Mouse (Mus musculus) adrenal gland, postnatal 4 days (tissue): Measurements from ENCODE around the gene Tanc1. TPM values are rescaled to one million over a fixed set of nuclear protein-coding genes. Genes with fewer than 3 reads are reported as not detected.
A peak's percentile ranks its signal among the peaks of the same experiment; 100 is the strongest.

Experiments
- DNase-seq, 2 experiments: peaks; one replicate each; pipeline ENCODE4 v3.0.0; 2021 to 2022; ENCODE audit warnings: low spot score in 2 of 2, mixed read lengths in 2 of 2
- total RNA-seq, 2 experiments: library from RNA; stranded (reverse); gene quantifications; 2 replicates each; pipeline ENCODE4 v1.2.3; 2021

Tanc1 gene
- total RNA-seq, 2 experiments from 2014 or later = 19.9 to 30.8 TPM

GRCm38 (mm10) chr2:59648444-59648843 lies 36.6 kb downstream of the Tanc1 start:
- no peak for DNase-seq

- DNase-seq = no peak
These were observed 40.0 kb downstream of the Tanc1 start for GRCm38 (mm10) chr2:59651801-59652200.

DNA sequence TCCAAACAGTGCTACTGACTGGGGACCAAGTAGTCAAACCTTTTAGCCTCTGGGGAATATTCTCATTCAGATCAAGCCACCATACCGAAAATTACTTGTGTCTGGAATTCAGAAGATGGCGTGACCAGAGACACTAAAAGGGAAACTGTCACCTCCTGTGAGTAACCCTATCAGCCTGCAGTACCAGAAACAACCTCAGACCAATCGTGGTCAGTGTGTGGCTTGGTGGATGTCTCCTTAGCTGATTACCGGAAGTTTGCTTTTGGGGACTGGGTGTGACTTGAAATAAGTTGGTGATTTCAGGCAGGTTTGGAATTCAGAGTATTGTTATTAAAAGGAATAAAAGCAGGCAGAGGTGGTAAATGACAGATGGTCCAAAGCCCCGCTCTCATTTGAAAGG lies 40.9 kb downstream of the Tanc1 start:
- DNase-seq = no peak

DNA sequence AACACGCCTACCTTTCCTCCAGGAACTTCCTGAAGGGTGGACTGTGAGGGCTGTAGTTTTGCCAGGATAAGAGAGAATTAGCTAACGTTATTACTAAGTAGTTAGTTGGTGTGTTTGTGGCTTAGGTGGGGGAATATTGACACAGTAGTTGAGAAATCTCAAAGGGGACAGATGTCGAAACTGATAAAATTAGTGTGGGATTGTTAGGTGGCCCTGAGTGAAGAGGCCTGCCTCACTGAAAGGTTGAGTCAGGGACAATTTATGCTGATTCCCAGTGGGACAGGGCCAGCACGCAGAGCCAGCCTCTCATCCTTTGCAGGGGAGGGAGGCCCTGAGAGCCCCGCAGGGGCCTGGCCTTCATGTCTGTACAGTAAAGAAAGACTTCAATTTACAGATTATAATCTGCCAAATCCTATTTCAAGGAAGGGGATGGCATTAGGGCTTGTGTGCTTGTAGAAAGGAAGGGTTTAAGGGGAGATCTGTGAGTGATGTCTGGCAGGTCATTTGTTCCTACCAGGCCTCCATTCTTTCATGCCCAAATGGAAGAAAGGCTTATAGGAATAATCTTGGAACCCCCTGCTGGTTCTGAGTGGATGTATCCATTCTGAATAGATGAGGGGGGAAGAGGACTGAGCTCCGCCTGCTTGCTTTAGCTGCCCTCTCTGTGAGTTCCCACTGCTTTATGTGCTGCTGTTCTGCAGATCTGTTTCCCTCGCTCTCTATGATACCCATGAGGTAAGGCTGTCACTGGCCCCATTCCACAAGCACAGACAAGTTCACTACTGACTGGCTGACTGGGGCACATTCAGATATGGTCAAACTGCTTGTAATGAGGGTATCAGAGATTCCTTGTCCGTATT lies 41.7 kb downstream of the Tanc1 start:
- DNase-seq = no peak

GRCm38 (mm10) chr2:59655471-59655870 lies 43.6 kb downstream of the Tanc1 start:
- no peak for DNase-seq

GRCm38 (mm10) chr2:59656680-59657079 lies 44.8 kb downstream of the Tanc1 start:
- DNase-seq = no peak

- no peak for DNase-seq
These were observed 47.8 kb downstream of the Tanc1 start for GRCm38 (mm10) chr2:59659686-59660085.

GRCm38 (mm10) chr2:59660891-59661805 lies 49.3 kb downstream of the Tanc1 start:
- DNase-seq = no peak

GRCm38 (mm10) chr2:59664803-59665567 lies 53.1 kb downstream of the Tanc1 start:
- DNase-seq = no peak

DNA sequence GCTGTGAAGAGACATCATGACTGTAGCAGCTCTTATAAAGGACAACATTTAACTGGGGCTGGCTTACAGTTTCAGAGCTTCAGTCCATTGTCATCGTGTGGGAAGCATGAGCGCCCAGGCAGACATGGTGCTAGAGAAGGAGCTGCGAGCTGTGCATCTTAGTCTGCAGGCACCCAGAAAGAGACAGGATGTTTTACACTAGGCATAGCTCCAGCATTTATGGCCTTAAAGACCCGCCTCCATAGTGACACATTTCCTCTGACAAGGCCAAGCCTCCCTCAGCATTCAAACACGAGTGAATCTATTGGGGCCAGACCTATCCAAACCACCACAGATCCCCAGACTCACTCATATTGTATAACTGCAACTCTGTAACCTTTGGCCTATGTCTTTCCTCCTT lies 54.7 kb downstream of the Tanc1 start:
- DNase-seq = no peak

DNA sequence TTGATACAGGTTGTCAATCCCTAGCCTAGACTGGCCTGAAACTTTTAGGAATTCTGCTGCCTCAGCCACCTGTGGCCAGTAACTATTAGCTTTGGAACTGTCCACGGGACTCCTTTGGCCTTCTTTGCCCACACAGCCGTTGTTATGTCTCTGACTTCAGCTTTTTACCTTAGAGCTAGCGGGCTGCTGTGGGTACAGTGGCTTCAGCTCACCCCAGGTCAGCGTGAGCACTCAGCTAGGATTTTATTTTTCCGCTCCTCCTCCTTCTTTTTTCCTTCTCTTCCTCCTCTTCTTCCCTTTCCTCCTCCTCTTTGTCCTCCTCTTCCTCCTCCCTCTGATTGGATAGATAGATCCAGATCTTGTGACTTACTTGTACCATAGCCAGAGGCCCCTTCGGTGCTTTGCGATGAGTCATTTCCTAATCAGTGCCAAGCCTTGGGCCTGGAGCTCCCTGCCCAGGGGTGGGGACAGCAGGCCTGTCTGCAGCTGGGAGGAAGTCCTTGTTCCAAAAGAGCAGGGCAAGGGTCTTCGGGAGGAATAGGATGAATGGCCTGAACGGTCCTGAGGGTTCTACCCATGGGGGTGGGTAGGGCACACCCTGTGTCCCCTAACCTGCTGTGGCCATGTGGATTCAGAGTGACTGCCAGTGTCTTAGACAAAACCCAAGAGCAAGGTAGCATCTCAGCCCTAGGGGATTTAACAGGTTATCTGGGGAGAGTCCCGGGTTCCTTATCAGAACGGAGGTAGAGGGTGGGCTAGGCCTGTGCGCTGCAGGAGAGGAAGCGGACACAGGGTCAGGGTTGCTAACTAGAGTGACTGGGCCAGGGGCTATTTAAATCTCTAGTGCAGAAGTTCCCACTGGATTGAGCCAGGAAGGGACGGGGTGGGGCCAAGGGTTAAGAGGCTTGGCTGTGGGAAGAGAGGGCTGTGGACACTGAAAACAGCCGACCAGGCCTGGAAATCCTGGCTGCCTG lies 58.5 kb downstream of the Tanc1 start:
- peak in 1 of 2 experiments; percentile 59 for DNase-seq

DNA sequence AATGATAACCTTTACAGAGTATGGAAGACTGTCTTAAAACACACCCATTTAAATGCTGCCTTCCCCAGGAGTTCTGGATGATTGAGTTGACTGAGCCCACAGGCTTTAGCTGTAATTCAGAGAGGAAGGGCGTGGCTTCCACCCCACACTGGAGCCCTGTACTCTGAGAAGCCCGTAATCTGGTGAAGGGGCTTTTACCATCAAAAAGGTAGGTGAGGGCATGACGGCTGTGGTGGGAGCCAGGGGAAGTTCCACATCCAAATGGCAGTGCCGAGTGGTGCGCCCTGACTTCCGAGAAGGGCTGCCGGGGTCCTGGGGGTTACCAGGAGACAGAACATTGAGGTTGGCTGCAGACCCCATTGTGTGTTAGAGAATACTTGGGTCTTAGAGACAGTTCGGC lies 59.8 kb downstream of the Tanc1 start:
- no peak for DNase-seq

DNA sequence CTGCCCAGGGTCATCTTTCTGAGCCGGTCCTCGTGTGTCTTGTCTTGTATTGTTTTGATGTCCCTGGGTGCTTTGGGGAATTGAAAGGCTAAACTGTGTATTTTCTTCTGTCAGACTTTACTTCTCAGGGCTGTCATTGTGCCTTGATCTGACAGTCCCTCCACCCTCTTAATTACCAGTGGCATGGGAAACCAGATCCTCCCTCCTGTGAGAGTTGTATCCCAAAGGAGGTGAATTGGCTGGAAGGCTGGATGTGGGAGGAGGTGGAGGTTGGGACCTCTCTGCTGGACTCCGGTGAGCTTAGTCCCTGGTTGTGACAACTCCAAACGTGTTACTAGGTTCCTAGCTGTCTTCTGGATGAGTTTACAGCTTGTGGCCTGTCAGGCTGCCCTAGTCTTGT lies 60.2 kb downstream of the Tanc1 start:
- no peak for DNase-seq

GRCm38 (mm10) chr2:59672686-59673085 lies 60.8 kb downstream of the Tanc1 start:
- no peak for DNase-seq

DNA sequence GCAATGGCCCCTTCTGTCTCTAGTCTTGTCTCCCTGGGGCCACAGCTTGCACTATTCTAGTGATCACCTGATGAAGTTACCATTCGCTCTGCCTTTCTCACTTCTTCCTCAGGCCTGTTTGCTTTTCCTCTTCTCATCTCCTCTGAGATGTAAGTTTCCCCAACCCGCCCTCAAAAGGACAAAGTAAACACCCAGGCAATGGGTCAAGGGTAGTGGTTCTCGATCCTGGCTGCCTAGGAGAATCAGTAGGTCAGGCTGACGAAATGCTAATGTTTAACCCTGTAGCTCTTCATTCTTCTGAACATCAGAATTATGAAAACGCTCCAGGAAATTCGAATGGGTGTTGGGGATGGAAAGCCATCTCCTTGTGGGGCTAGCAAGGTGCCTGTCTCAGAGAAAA lies 61.5 kb downstream of the Tanc1 start:
- no peak for DNase-seq

GRCm38 (mm10) chr2:59673877-59674276 lies 62.0 kb downstream of the Tanc1 start:
- DNase-seq = no peak

- no peak for DNase-seq
These were observed 63.6 kb downstream of the Tanc1 start for GRCm38 (mm10) chr2:59675270-59675995.

DNA sequence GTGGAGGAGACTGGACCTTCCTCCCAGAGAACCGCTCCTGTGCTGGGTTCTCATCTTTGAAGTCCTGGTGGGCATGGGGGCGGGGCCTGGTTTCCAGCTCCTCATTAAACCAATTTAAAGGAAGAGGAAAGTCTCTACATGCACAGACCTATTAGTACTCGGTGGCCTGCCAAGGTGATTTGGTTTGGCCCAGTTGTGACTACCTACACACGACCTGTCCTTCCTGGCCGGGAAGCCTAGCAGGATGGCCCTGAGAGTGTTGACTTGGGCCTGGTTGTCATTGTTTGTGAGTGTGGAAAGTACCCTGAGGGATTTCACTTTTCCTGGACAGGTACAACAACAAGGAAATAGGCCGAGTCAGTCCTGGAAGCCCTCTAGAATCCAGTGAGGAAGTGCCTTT lies 64.2 kb downstream of the Tanc1 start:
- DNase-seq = no peak

GRCm38 (mm10) chr2:59676442-59676841 lies 64.6 kb downstream of the Tanc1 start:
- no peak for DNase-seq
